Mouse (Mus musculus) kidney, adult 18-20 months (tissue): ENCODE data around the gene Itsn1.

Source experiments
- DNase-seq: peaks from one replicate; pipeline ENCODE4 v3.0.0; 2021

Itsn1 gene

GRCm38 (mm10) chr16:91963556-91963900 lies 234.4 kb downstream of the Itsn1 start:
- DNase-seq = no peak

GRCm38 (mm10) chr16:91964308-91965178 lies 235.5 kb downstream of the Itsn1 start:
- no peak for DNase-seq

DNA sequence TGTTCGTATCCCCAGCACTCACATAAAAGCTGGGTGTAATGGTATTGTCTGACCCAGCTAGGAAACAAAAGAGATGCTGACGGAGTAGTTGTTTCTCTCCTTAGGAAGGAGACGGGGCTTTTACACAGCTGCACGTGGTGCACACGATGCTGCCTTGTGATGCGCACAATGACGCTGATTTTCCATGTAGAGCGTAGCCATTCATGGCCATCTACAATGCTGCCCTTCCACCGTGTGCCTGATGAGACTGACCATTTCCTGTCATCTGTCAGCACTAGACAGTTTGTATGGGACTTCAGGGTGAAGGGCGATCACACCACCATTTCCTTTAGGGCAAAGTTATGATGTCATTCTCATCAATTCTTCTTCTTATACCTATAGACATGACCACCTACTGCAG lies 239.6 kb downstream of the Itsn1 start:
- no peak for DNase-seq

- DNase-seq = peak; percentile 22
Measured at GRCm38 (mm10) chr16:91969516-91970031, 240.5 kb downstream of the Itsn1 start.
